Mouse (Mus musculus): Measurements from ENCODE around the gene Vmn2r32. TPM values are rescaled to one million over a fixed set of nuclear protein-coding genes. Genes with fewer than 3 reads are reported as not detected.

Vmn2r32 gene
- polyA plus RNA-seq (2014; fragmentation: Illumina TruSeq; extraction: RNeasy Lipid Tissue Mini Kit (QIAGEN cat#74804); ENCODE audit: low read depth, low replicate concordance), result not detected

GRCm38 (mm10) chr7:7479918-7480317 is at the start of gene Vmn2r32:
Vmn2r32 (minus strand) TSS chr7:7480018.

Other genes starting within 250 kb of the Vmn2r32 start
- gene Vmn2r29, start 232.7 kb downstream of the Vmn2r32 start, polyA plus RNA-seq (2014; fragmentation: Illumina TruSeq; extraction: RNeasy Lipid Tissue Mini Kit (QIAGEN cat#74804); ENCODE audit: low read depth, low replicate concordance), result 3.3 TPM
- 4.6 TPM for gene Gm45844, start 201.7 kb downstream of the Vmn2r32 start, polyA plus RNA-seq (2014; fragmentation: Illumina TruSeq; extraction: RNeasy Lipid Tissue Mini Kit (QIAGEN cat#74804); ENCODE audit: low read depth, low replicate concordance)
- 49.8 TPM for gene Clcn4, start 179.2 kb downstream of the Vmn2r32 start, polyA plus RNA-seq (2014; fragmentation: Illumina TruSeq; extraction: RNeasy Lipid Tissue Mini Kit (QIAGEN cat#74804); ENCODE audit: low read depth, low replicate concordance)
- gene Vmn2r30, start 142.4 kb downstream of the Vmn2r32 start, polyA plus RNA-seq (2014; fragmentation: Illumina TruSeq; extraction: RNeasy Lipid Tissue Mini Kit (QIAGEN cat#74804); ENCODE audit: low read depth, low replicate concordance), result not detected
- not detected for gene Gm45783, start 105.4 kb downstream of the Vmn2r32 start, polyA plus RNA-seq (2014; fragmentation: Illumina TruSeq; extraction: RNeasy Lipid Tissue Mini Kit (QIAGEN cat#74804); ENCODE audit: low read depth, low replicate concordance)
- not detected for gene Vmn2r31, start 80.3 kb downstream of the Vmn2r32 start, polyA plus RNA-seq (2014; fragmentation: Illumina TruSeq; extraction: RNeasy Lipid Tissue Mini Kit (QIAGEN cat#74804); ENCODE audit: low read depth, low replicate concordance)
- gene Vmn2r33, start 86.8 kb upstream of the Vmn2r32 start, polyA plus RNA-seq (2014; fragmentation: Illumina TruSeq; extraction: RNeasy Lipid Tissue Mini Kit (QIAGEN cat#74804); ENCODE audit: low read depth, low replicate concordance), result not detected
- not detected for gene Vmn2r34, start 209.5 kb upstream of the Vmn2r32 start, polyA plus RNA-seq (2014; fragmentation: Illumina TruSeq; extraction: RNeasy Lipid Tissue Mini Kit (QIAGEN cat#74804); ENCODE audit: low read depth, low replicate concordance)